Mouse (Mus musculus) MEL (cell line): ENCODE measurements at regions not wholly inside any gene's neighbourhood (a gene's known extent, or its start where the extent isn't known, plus 50 kb on each side); places are given as distances from the start of the nearest gene placed in this dataset.
"Not testable (repeated sequence)": the region's sequence is repeated elsewhere in the genome, so short reads cannot be mapped to it uniquely, and the experiment has no call there.

Experiments
- DNase-seq: peaks from one replicate; pipeline ENCODE4 v3.0.0; 2011; ENCODE audit warnings: low read depth, low spot score
- H3K27ac ChIP-seq: 2 replicates; pipeline ENCODE4 v1.5.1; 2012; ENCODE audit warnings: low read depth, mild to moderate bottlenecking, control low read depth, low read length, moderate library complexity; ENCODE audit not compliant: control insufficient read depth
- H3K27me3 ChIP-seq, 2 experiments: fragments of 150-350 bp in 1 of 2; sonication (generic) in 1 of 2; 2 replicates each; pipeline ENCODE4 v1.6.1; 2012; ENCODE audit warnings: low read length in 2 of 2, mild to moderate bottlenecking in 2 of 2, improper control_type of control experiment in 1 of 2, moderate library complexity in 1 of 2; ENCODE audit not compliant: insufficient read depth in 2 of 2, control insufficient read depth in 1 of 2
- H3K36me3 ChIP-seq, 2 experiments: 2 replicates each; pipeline ENCODE4 v1.6.1; 2012 to 2014; ENCODE audit warnings: low read length in 2 of 2, improper control_type of control experiment in 1 of 2, inconsistent platforms in 1 of 2, mild to moderate bottlenecking in 1 of 2; ENCODE audit not compliant: insufficient read depth in 2 of 2, control insufficient read depth in 1 of 2
- H3K4me1 ChIP-seq, 2 experiments: fragments of 150-350 bp in 1 of 2; sonication (generic) in 1 of 2; 2 replicates each; pipeline ENCODE4 v1.6.1; 2012; ENCODE audit warnings: low read length in 2 of 2, improper control_type of control experiment in 1 of 2, mild to moderate bottlenecking in 1 of 2; ENCODE audit not compliant: insufficient read depth in 2 of 2, control insufficient read depth in 1 of 2
- H3K4me3 ChIP-seq, 2 experiments: fragments of 150-350 bp in 1 of 2; sonication (generic) in 1 of 2; 2 replicates each; pipeline ENCODE4 v1.5.1; 2012; ENCODE audit warnings: low read depth in 2 of 2, low read length in 2 of 2, mild to moderate bottlenecking in 2 of 2, moderate library complexity in 2 of 2, control low read depth in 1 of 2, improper control_type of control experiment in 1 of 2; ENCODE audit not compliant: control insufficient read depth in 1 of 2, insufficient read depth in 1 of 2
- H3K79me2 ChIP-seq: 2 replicates; pipeline ENCODE4 v1.6.1; 2012; ENCODE audit warnings: mild to moderate bottlenecking, low read length, moderate library complexity; ENCODE audit not compliant: control insufficient read depth, poor library complexity, insufficient read depth
- H3K9ac ChIP-seq: 2 replicates; pipeline ENCODE4 v1.6.1; 2012; ENCODE audit warnings: low read depth, mild to moderate bottlenecking, control low read depth, low read length, moderate library complexity; ENCODE audit not compliant: control insufficient read depth, poor library complexity, severe bottlenecking
- H3K9me3 ChIP-seq: fragments of 150-350 bp; sonication (generic); replicated peaks from 2 replicates; pipeline ENCODE4 v1.6.1; 2012; ENCODE audit warnings: mild to moderate bottlenecking, low read length, improper control_type of control experiment, moderate library complexity; ENCODE audit not compliant: insufficient read depth
- BHLHE40 ChIP-seq: IDR thresholded peaks from 2 replicates; pipeline ENCODE4 v1.6.1; 2012; ENCODE audit warnings: low read depth, mild to moderate bottlenecking, inconsistent platforms, low read length, improper control_type of control experiment, borderline replicate concordance
- CHD1 ChIP-seq: IDR thresholded peaks from 2 replicates; pipeline ENCODE4 v1.6.1; 2012; ENCODE audit warnings: low read depth, mild to moderate bottlenecking, inconsistent platforms, low read length, improper control_type of control experiment
- CTCF ChIP-seq, 3 experiments: IDR thresholded peaks in 2 of 3; conservative IDR thresholded peaks in 1 of 3; 2 replicates each; pipeline ENCODE4 v1.5.1; 2011 to 2012; ENCODE audit warnings: low read length in 3 of 3, low read depth in 2 of 3, mild to moderate bottlenecking in 2 of 3, improper control_type of control experiment in 1 of 3, inconsistent platforms in 1 of 3, mixed read lengths in 1 of 3, moderate library complexity in 1 of 3; ENCODE audit not compliant: control insufficient read depth in 1 of 3, insufficient read depth in 1 of 3, poor library complexity in 1 of 3, severe bottlenecking in 1 of 3
- ELF1 ChIP-seq: IDR thresholded peaks from 2 replicates; pipeline ENCODE4 v1.6.1; 2014; ENCODE audit warnings: low read depth, mild to moderate bottlenecking, inconsistent platforms, low read length, improper control_type of control experiment, moderate library complexity
- JUND ChIP-seq: IDR thresholded peaks from 2 replicates; pipeline ENCODE4 v1.6.1; 2011; ENCODE audit warnings: low read depth, mild to moderate bottlenecking, improper control_type of control experiment, low read length
- MAX ChIP-seq: IDR thresholded peaks from 2 replicates; pipeline ENCODE4 v1.6.1; 2011; ENCODE audit warnings: low read length, improper control_type of control experiment
- MEF2A ChIP-seq: IDR thresholded peaks from 2 replicates; pipeline ENCODE4 v1.6.1; 2014; ENCODE audit warnings: low read depth, mild to moderate bottlenecking, inconsistent platforms, low read length, improper control_type of control experiment; ENCODE audit not compliant: poor library complexity, insufficient replicate concordance, severe bottlenecking; ENCODE audit errors: extremely low read depth
- MXI1 ChIP-seq: IDR thresholded peaks from 2 replicates; pipeline ENCODE4 v1.6.1; 2011; ENCODE audit warnings: mild to moderate bottlenecking, low read depth, low read length, improper control_type of control experiment
- MYB ChIP-seq: IDR thresholded peaks from 2 replicates; pipeline ENCODE4 v1.6.1; 2011; ENCODE audit warnings: mild to moderate bottlenecking, low read depth, low read length, improper control_type of control experiment
- MYC ChIP-seq: IDR thresholded peaks from 2 replicates; pipeline ENCODE4 v1.6.1; 2011; ENCODE audit warnings: low read depth, mild to moderate bottlenecking, low read length, improper control_type of control experiment, moderate library complexity
- NELFE ChIP-seq: IDR thresholded peaks from 2 replicates; pipeline ENCODE4 v1.6.1; 2011; ENCODE audit warnings: low read depth, low read length, improper control_type of control experiment
- POLR2A ChIP-seq, 2 experiments: IDR thresholded peaks; 2 replicates each; pipeline ENCODE4 v1.6.1; 2011 to 2012; ENCODE audit warnings: low read length in 2 of 2, mild to moderate bottlenecking in 2 of 2, control low read depth in 1 of 2, improper control_type of control experiment in 1 of 2, low read depth in 1 of 2, moderate library complexity in 1 of 2; ENCODE audit not compliant: control insufficient read depth in 1 of 2, insufficient read depth in 1 of 2, poor library complexity in 1 of 2
- SMC3 ChIP-seq: IDR thresholded peaks from 2 replicates; pipeline ENCODE4 v1.6.1; 2011; ENCODE audit warnings: low read depth, low read length, improper control_type of control experiment
- TBP ChIP-seq: IDR thresholded peaks from 2 replicates; pipeline ENCODE4 v1.8.0; 2011; ENCODE audit warnings: low read depth, low read length, improper control_type of control experiment
- ZC3H11A ChIP-seq: IDR thresholded peaks from 2 replicates; pipeline ENCODE4 v1.6.1; 2012; ENCODE audit warnings: low read depth, mild to moderate bottlenecking, inconsistent platforms, low read length, improper control_type of control experiment
- ZNF384 ChIP-seq: IDR thresholded peaks from 2 replicates; pipeline ENCODE4 v1.6.1; 2012; ENCODE audit warnings: low read depth, mild to moderate bottlenecking, inconsistent platforms, low read length, improper control_type of control experiment

GRCm38 (mm10) chr2:166512488-166512887 lies 201.1 kb downstream of the Prex1 start:
- Histone ChIP-seq H3K9me3 (no peaks in the 10 kb centered on the region), H3K4me3 (no peak overlapping the region), H3K79me2 (no peaks in the 10 kb centered on the region), H3K36me3 (no peaks in the 10 kb centered on the region), H3K27ac (no peak overlapping the region), H3K4me1 (no peaks in the 10 kb centered on the region), H3K27me3 (no peaks in the 10 kb centered on the region), H3K9ac (no peak overlapping the region)
- TF ChIP-seq MXI1: no peak
- TF ChIP-seq CTCF (IDR thresholded peaks at IDR 0.05 in 2 of 3, conservative IDR thresholded peaks at IDR 0.05 in 1 of 3; ENCODE audit: control insufficient read depth in 1 of 3, insufficient read depth in 1 of 3, low read depth in 2 of 3, low read length in 3 of 3, poor library complexity in 1 of 3, severe bottlenecking in 1 of 3): peak in 2 of 3 experiments; percentile 23 to 24; a peak in 4 of 6 replicates
- DNase-seq: peak; percentile 7

- H3K4me3 ChIP-seq, H3K79me2 ChIP-seq, H3K9me3 ChIP-seq, H3K9ac ChIP-seq, H3K36me3 ChIP-seq, H3K27ac ChIP-seq, DNase-seq, H3K27me3 ChIP-seq, H3K4me1 ChIP-seq: not testable (repeated sequence)
These were observed 202.2 kb downstream of the Prex1 start for GRCm38 (mm10) chr2:166511477-166511876.

- H3K79me2 ChIP-seq: no peaks in the 10 kb centered on the region
- H3K27me3 ChIP-seq: no peaks in the 10 kb centered on the region
- H3K9me3 ChIP-seq: no peaks in the 10 kb centered on the region
- H3K27ac ChIP-seq: no peak overlapping the region
- no peak overlapping the region for H3K4me3 ChIP-seq
- H3K9ac ChIP-seq: no peak overlapping the region
- no peaks in the 10 kb centered on the region for H3K4me1 ChIP-seq
- no peak for DNase-seq
- no peaks in the 10 kb centered on the region for H3K36me3 ChIP-seq
- no peak for TF ChIP-seq MYB
- no peak for TF ChIP-seq MYC
- TF ChIP-seq ELF1: no peak
- TF ChIP-seq ZC3H11A: no peak
- TF ChIP-seq SMC3: no peak
- TF ChIP-seq BHLHE40: no peak
- no peak for TF ChIP-seq TBP
- TF ChIP-seq ZNF384: no peak
- TF ChIP-seq, all 39 proteins: peak for 0
These were observed 202.9 kb downstream of the Prex1 start for GRCm38 (mm10) chr2:166510776-166511175.

GRCm38 (mm10) chr2:166509591-166509990 lies 204.0 kb downstream of the Prex1 start:
- H3K36me3 ChIP-seq: no peaks in the 10 kb centered on the region
- H3K27ac ChIP-seq: no peak overlapping the region
- TF ChIP-seq MEF2A: no peak
- no peak for TF ChIP-seq NELFE
- TF ChIP-seq JUND: no peak
- TF ChIP-seq ELF1: no peak
- no peak for TF ChIP-seq POLR2A (IDR thresholded peaks at IDR 0.05; ENCODE audit: control insufficient read depth in 1 of 2, insufficient read depth in 1 of 2, low read depth in 1 of 2, low read length in 2 of 2, poor library complexity in 1 of 2)
- no peak for TF ChIP-seq ZNF384
- TF ChIP-seq CHD1: no peak
- no peak for TF ChIP-seq TBP
- no peak for TF ChIP-seq MAX
- TF ChIP-seq BHLHE40: no peak
- TF ChIP-seq, all 39 proteins: peak for 0
- no peaks in the 10 kb centered on the region for H3K27me3 ChIP-seq
- no peaks in the 10 kb centered on the region for H3K9me3 ChIP-seq
- no peak overlapping the region for H3K4me3 ChIP-seq
- no peak for DNase-seq
- no peaks in the 10 kb centered on the region for H3K79me2 ChIP-seq
- H3K4me1 ChIP-seq: no peaks in the 10 kb centered on the region
- H3K9ac ChIP-seq: no peak overlapping the region
